Mouse (Mus musculus): ENCODE results near the gene Igflr1.

- TF ChIP-seq TCF3 (IDR thresholded peaks at IDR 0.05; ENCODE audit: insufficient read length, low read depth) (no peak), MAX (IDR thresholded peaks at IDR 0.05; ENCODE audit: low read depth) (no peak), E2F4 (IDR thresholded peaks at IDR 0.05; ENCODE audit: insufficient read depth) (no peak), POLR2A (IDR thresholded peaks at IDR 0.05; ENCODE audit: insufficient read length, low read depth) (peak; percentile 80), TCF12 (IDR thresholded peaks at IDR 0.05; ENCODE audit: insufficient read depth, poor library complexity, severe bottlenecking) (no peak), POLR2AphosphoS2 (IDR thresholded peaks at IDR 0.05; ENCODE audit: insufficient read length, low read depth) (peak; percentile 63), CEBPB (IDR thresholded peaks at IDR 0.05; ENCODE audit: insufficient read depth, poor library complexity, severe bottlenecking) (no peak), USF1 (IDR thresholded peaks at IDR 0.05; ENCODE audit: low read depth) (no peak), REST (IDR thresholded peaks at IDR 0.05; ENCODE audit: insufficient read depth, insufficient read length) (no peak), MYOG (IDR thresholded peaks at IDR 0.05; ENCODE audit: control insufficient read depth in 1 of 3, insufficient read depth in 1 of 3, insufficient read length in 2 of 3, low read depth in 2 of 3) (no peak), MYOD1 (IDR thresholded peaks at IDR 0.05; ENCODE audit: control insufficient read depth in 1 of 3, insufficient read length in 2 of 3, low read depth in 2 of 3) (no peak), SRF (IDR thresholded peaks at IDR 0.05; ENCODE audit: control insufficient read depth, insufficient read length, low read depth) (no peak)
These were observed 5.7 kb upstream of the Igflr1 start, which contains the start of gene Lin37 for GRCm38 (mm10) chr7:30559443-30559954.
